Mouse (Mus musculus): ENCODE results near the gene Adgrl4.

Adgrl4 gene

GRCm38 (mm10) chr3:151505606-151506005 is 67.9 kb downstream of the Adgrl4 start:
- no peak for DNase-seq

DNA sequence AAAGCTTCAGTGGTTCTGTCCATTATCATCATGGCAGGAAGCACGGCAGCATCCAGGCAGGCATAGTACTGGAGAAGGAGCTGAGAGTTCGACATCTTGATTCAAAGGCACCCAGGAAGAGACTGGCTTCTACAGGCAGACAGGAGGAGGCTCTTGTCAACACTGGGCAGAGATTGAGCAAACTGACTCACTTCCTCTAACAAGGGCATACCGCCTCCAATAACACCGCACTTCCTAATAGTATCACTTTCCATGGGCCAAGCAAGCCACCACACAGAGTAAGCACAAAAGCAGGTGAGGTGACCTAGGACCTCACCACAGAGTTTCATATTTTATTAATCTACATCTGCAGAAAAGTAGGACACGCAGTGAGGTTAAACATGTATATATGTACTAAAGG is 73.5 kb downstream of the Adgrl4 start:
- DNase-seq = no peak

GRCm38 (mm10) chr3:151547182-151547581 is 109.5 kb downstream of the Adgrl4 start:
- no peak for DNase-seq

DNA sequence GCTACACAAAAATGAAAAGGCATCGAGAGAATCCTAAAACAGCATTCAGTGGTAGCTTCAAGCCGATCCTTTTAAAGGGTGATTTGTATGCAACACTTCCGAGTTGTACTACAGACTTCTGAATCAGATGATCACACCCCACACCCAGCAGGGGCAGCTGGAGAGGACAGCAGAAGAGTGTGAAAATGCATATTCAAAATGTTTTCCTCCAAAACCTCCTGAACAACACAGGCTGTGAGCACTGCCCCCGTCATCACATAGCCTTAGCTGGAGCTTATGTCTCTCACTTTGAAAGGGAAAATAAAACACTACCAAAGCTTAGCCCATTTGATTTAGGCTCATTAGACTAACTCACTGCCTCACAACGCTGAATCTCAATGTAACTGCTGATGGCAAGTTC is 113.3 kb downstream of the Adgrl4 start:
- no peak for DNase-seq

DNA sequence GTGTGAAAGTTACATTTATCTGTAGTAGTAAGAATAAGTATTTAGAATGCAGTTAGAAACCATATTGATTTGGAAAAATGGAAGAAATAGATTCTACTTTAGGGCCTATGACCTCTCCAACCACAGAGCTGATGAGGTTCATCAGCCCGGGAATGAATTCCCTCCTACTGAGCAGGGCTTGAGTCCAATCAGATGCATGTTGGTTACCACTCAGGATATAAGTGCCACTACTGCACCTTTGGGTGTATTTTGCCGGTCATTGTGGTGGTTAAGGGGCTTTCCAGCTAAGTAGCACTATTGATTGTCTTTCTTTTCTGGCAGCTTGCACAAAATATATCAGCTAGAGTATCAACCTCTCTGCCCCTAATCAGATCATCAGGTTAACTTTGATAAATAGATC is 118.9 kb downstream of the Adgrl4 start:
- no peak for DNase-seq

DNA sequence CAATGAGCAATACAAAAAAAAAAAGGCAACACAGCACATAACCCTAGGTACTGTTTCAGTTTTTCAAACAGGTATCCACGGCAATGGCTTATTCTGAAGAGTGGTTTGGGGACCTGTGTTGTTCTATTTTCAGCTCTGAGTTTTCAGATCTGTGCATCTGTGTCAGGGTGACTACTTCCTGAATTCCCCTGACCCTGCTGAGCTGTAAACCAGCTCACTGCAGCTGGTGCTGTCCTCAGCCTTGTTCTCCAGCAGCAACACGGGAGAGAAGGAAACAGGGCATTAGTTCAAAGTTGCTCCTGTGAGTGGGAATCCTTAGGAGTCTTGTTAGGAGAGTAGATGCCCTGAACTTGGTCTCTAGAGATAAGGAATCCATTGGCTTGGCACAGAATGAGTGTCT is 119.4 kb downstream of the Adgrl4 start:
- no peak for DNase-seq

DNA sequence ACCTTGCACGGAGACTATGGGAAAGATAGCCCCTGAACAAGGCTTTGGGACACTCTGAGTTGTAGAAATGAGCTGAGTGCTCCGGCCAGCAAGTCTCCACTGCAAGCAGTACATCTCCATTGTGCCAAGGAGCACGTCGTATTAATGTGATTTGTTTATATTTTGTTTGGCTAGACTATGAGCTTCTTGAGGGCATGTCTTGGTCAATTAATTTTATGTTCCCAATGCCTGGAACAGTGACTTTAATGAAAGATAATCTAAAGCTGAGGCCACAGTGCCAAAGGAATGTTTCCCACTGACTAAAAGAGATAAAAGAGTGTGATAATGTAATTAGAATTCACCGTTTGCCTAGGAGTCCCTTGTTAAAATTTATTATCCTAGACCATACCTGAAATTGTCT is 119.9 kb downstream of the Adgrl4 start:
- no peak for DNase-seq

- no peak for DNase-seq
These were observed 120.7 kb downstream of the Adgrl4 start for GRCm38 (mm10) chr3:151558374-151558773.

DNA sequence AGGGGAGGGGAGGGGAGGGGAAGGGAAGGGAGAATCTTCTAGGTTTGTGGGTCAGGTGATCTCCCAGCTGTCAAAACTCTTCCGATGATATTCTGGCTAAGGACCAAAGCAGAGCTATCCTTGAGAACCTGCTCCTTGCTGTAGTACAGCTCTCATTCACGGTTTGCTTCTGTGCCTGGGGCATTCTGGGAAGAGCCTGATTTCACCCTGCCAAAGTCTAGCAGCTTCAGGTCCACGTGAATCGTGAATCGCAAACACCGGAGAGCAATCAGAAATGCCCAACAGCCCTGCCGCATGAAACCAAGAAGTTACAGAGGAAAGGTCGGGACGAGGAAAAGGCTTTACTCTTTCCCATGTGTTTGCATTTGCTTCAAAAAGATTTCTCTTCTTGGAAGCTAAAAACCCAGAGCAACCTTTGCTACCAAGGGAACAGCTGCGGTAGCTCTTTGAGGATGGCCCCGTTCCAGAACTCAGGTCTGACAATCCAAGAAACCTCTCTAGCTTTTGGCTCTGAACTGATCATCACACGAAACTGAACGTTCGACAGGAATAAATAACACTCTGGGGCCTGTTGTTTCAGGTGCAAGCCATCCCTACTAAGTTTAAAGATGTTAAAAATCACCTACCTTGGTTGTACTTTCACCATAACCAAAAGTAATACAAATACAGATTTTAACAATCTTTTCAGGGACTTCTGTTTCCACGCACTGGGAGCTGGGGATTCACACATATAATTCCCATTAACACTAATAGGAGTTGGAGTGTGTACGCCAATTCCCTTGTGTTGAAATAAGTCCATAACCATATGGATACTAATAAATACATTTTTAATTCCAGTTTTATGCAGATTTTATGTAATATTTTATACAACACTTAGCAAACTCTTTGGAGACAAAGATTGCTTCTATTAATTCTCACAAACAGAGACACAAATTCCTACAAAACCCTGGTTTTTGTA is 128.3 kb downstream of the Adgrl4 start:
- no peak for DNase-seq

- no peak for DNase-seq
These were observed 128.9 kb downstream of the Adgrl4 start for GRCm38 (mm10) chr3:151566629-151567028.

- DNase-seq = no peak
These were observed 129.9 kb downstream of the Adgrl4 start for GRCm38 (mm10) chr3:151567541-151567940.

GRCm38 (mm10) chr3:151572089-151572488 is 134.4 kb downstream of the Adgrl4 start:
- DNase-seq = no peak

GRCm38 (mm10) chr3:151575292-151575691 is 137.6 kb downstream of the Adgrl4 start:
- DNase-seq = no peak

DNA sequence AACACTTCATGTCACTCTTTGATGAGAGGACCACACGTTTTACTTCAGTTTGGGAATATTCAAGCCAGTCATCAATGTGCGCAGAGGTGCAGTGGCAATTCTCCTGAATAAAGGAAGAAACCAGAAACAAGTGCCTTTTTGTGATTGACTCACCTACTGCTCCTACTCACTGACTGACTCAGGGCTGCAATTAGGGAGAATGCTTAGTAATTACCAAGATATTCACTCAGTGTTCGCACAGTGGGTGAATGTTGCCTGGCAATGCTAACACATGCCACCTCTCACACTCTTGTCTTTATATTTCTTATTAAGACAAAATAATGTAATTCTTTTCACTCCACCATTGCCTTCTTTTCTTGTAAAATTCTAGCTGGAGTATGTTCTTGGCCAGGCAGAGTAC is 138.5 kb downstream of the Adgrl4 start:
- DNase-seq = no peak

DNA sequence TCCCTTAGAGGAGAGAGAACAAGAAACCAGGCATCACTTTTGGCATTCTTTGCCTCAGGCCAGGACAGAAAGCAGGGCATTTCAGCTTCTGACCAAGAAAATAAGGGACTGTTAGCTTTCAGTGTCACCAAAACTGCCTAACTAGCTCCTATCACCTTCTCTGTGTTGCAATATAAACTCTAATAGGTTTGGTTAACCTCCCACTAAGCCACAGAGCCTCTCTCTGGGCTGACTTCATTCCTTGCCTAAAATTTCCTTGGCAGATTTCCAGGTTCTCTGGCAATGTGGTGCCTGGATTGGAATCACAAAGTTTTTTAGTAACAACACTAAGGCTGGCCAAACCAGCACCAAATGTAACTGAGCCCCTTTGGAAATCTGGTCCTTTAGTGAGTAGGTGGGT is 154.2 kb downstream of the Adgrl4 start:
- DNase-seq = no peak

All from thymus, postnatal 14 days (tissue).